Mouse (Mus musculus): Measurements from ENCODE around the gene Gm1043.

- TF ChIP-seq MYOD1 (IDR thresholded peaks at IDR 0.05; ENCODE audit: control insufficient read depth, insufficient read length, low read depth) (no peak), USF1 (IDR thresholded peaks at IDR 0.05; ENCODE audit: low read depth) (no peak), CTCF (IDR thresholded peaks at IDR 0.05; ENCODE audit: control insufficient read depth, insufficient read depth, insufficient read length) (no peak)
These were observed 166.4 kb downstream of the Gm1043 start for GRCm38 (mm10) chr5:37251596-37251995.

Measured in C2C12 (cell line).